Mouse (Mus musculus) limb, embryonic 10.5 days (tissue): ENCODE measurements at regions not wholly inside any gene's neighbourhood (a gene's known extent, or its start where the extent isn't known, plus 50 kb on each side); places are given as distances from the start of the nearest gene placed in this dataset.
A peak's percentile ranks its signal among the peaks of the same experiment; 100 is the strongest.

Experiments
- DNase-seq: peaks from one replicate; pipeline ENCODE4 v3.0.0-alpha.2; 2017; ENCODE audit warnings: low spot score
- H3K27ac ChIP-seq: fragments of 300-500 bp; sonication (generic); 2 replicates; pipeline ENCODE4 v1.5.1; 2016; ENCODE audit warnings: mild to moderate bottlenecking
- H3K27me3 ChIP-seq: fragments of 300-500 bp; sonication (generic); 2 replicates; pipeline ENCODE4 v1.6.1; 2016; ENCODE audit warnings: low read depth, mild to moderate bottlenecking; ENCODE audit not compliant: poor library complexity, severe bottlenecking
- H3K36me3 ChIP-seq: fragments of 300-500 bp; sonication (generic); 2 replicates; pipeline ENCODE4 v1.6.1; 2016; ENCODE audit warnings: mild to moderate bottlenecking, moderate library complexity
- H3K4me1 ChIP-seq: fragments of 300-500 bp; sonication (generic); 2 replicates; pipeline ENCODE4 v1.6.1; 2016
- H3K4me3 ChIP-seq: fragments of 300-500 bp; sonication (generic); 2 replicates; pipeline ENCODE4 v1.5.1; 2016; ENCODE audit warnings: mild to moderate bottlenecking, moderate library complexity
- H3K9me3 ChIP-seq: fragments of 300-500 bp; sonication (generic); replicated peaks from 2 replicates; pipeline ENCODE4 v1.6.1; 2016; ENCODE audit warnings: mild to moderate bottlenecking
- WGBS: fragments of 180-500 bp; shearing (Covaris S2); methylation state at CpG from one replicate; pipeline ENCODE4 v1.1.7; 2016; 5-methylcytosine and 5-hydroxymethylcytosine counted together

GRCm38 (mm10) chr9:100097028-100097427, 221.1 kb upstream of the Sox14 start:
- Histone ChIP-seq H3K9me3 (no peaks in the 10 kb centered on the region), H3K27me3 (no peaks in the 10 kb centered on the region), H3K4me3 (no peak overlapping the region), H3K27ac (no peak overlapping the region), H3K36me3 (no peaks in the 10 kb centered on the region), H3K4me1 (peaks cover 16% of the 10 kb centered on the region)
- WGBS: 65% methylated on average over 2 of the region's 2 CpGs
- no peak for DNase-seq

- Histone ChIP-seq H3K9me3 (no peaks in the 10 kb centered on the region), H3K4me1 (peaks cover 16% of the 10 kb centered on the region), H3K27me3 (no peaks in the 10 kb centered on the region), H3K27ac (peak overlapping the region; percentile 57; the same call in 1 of the 2 replicates), H3K4me3 (no peak overlapping the region), H3K36me3 (no peaks in the 10 kb centered on the region)
- 22% methylated on average over 7 of the region's 7 CpGs for WGBS
- DNase-seq: peak; percentile 42
Measured at GRCm38 (mm10) chr9:100095559-100095959, 219.6 kb upstream of the Sox14 start.

- Histone ChIP-seq H3K9me3 (no peaks in the 10 kb centered on the region), H3K27ac (peak overlapping the region; percentile 57; the same call in 1 of the 2 replicates), H3K4me3 (no peak overlapping the region), H3K4me1 (peaks cover 16% of the 10 kb centered on the region), H3K27me3 (no peaks in the 10 kb centered on the region), H3K36me3 (no peaks in the 10 kb centered on the region)
- DNase-seq: no peak
- 68% methylated on average over 6 of the region's 6 CpGs for WGBS
Measured at GRCm38 (mm10) chr9:100094956-100095558, 219.1 kb upstream of the Sox14 start.

- Histone ChIP-seq H3K9me3 (no peaks in the 10 kb centered on the region), H3K27me3 (no peaks in the 10 kb centered on the region), H3K36me3 (no peaks in the 10 kb centered on the region), H3K4me3 (no peak overlapping the region), H3K27ac (no peak overlapping the region), H3K4me1 (no peaks in the 10 kb centered on the region)
- no peak for DNase-seq
- 87% methylated on average over 5 of the region's 5 CpGs for WGBS
Measured at GRCm38 (mm10) chr9:100071141-100071540, 195.2 kb upstream of the Sox14 start.

GRCm38 (mm10) chr9:100058541-100058940, 182.6 kb upstream of the Sox14 start:
- no peak for DNase-seq
- H3K4me1 ChIP-seq: no peaks in the 10 kb centered on the region
- no peaks in the 10 kb centered on the region for H3K36me3 ChIP-seq
- no peak overlapping the region for H3K27ac ChIP-seq
- no peaks in the 10 kb centered on the region for H3K9me3 ChIP-seq
- H3K27me3 ChIP-seq: no peaks in the 10 kb centered on the region
- 95% methylated on average over 1 of the region's 1 CpGs for WGBS
- no peak overlapping the region for H3K4me3 ChIP-seq

DNA sequence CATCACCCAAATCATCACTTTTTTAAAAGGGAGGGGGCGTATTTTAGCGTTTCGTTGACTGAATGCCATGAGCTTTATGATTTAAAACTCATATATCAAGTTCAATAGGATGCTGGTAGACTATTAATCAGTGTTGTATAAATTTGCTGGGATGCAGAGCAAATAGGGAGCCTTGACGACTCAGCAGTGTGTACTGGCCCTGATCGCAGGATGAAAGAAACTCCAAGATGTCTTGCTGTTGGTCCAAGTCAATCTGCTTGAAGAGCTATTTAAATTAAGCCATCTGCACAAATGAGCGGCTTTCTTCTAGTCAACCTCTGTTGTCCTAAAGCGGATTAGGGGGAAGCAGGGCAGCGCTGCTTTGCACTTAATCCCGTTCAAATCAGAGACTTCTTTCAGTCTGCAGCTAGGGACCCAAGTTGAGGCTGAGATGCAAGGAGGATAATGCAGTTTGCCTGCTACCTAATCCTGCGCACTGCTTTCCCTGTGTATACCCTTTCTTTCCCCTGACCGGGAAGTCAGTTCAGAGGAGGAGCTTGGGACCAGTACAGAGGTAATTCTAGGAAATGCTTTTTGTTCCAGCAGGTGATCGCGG, 170.3 kb upstream of the Sox14 start:
- no peaks in the 10 kb centered on the region for H3K27me3 ChIP-seq
- DNase-seq: no peak
- no peak overlapping the region for H3K27ac ChIP-seq
- WGBS: 61% methylated on average over 13 of the region's 13 CpGs
- H3K4me3 ChIP-seq: no peak overlapping the region
- no peaks in the 10 kb centered on the region for H3K4me1 ChIP-seq
- no peaks in the 10 kb centered on the region for H3K9me3 ChIP-seq
- no peaks in the 10 kb centered on the region for H3K36me3 ChIP-seq

DNA sequence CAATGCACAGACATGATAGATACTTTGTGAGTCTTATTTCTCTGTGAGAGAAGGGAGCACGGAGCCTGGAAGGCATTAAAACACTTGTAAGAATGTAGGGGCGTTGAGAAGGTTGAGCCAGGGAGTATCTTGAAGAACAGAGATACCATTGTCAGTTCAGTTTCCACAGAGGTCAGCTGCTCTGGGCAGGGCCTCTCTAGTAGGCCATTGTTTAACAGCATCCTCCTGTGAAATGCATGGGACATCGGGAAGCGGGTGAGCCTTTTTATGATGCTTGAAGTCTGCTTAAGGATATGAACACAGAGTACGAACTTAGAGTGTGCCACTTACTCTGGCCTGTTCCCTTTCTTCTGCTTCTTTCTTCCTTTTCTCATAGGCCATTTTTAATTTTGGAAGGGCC, 169.7 kb upstream of the Sox14 start:
- Histone ChIP-seq H3K4me3 (no peak overlapping the region), H3K27ac (no peak overlapping the region), H3K4me1 (no peaks in the 10 kb centered on the region), H3K27me3 (no peaks in the 10 kb centered on the region), H3K36me3 (no peaks in the 10 kb centered on the region), H3K9me3 (no peaks in the 10 kb centered on the region)
- WGBS: 83% methylated on average over 5 of the region's 5 CpGs
- DNase-seq: no peak

DNA sequence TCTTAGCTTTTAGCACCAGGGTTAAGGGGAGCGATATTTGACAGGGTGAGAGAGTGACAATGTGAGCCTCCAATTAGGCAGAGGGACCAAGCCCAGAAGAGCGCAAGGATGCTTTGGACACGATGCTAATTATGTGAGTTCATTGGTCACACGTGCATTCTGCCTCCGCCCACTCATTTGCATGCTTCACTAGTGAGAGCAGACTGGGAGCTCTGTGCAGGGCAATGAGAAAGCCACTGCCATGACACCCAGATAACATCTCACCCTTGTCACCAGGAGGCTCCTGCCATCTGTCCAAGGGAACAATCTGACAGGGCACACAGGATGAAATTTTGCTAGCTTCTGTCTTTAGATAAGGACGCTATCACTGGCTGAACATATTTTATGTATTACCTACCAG, 165.8 kb upstream of the Sox14 start:
- H3K27ac ChIP-seq: no peak overlapping the region

DNA sequence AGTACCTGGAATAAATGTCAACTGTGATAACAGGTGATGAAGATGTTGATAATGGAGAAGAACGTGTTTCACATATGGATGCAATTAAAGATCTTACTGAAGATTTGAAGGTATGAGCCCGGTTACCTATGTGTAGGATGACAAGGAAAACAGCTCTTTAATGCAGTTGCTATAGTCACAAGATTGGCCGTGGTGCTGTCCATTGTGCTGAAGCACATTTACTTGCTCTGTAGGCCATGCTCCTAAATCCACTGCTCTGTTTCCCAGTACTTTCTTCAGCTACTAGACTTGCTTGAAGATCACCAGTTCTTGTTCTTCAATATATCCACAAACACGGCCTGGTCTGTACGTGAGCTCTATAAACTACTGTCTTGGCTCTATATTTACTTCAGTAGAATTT, 147.7 kb upstream of the Sox14 start:
- Histone ChIP-seq H3K27ac (no peak overlapping the region), H3K4me3 (no peak overlapping the region), H3K9me3 (no peaks in the 10 kb centered on the region), H3K27me3 (no peaks in the 10 kb centered on the region), H3K36me3 (no peaks in the 10 kb centered on the region), H3K4me1 (no peaks in the 10 kb centered on the region)
- peak; percentile 67 for DNase-seq
- 59% methylated on average over 5 of the region's 5 CpGs for WGBS

More for the DNA sequence above, 165.8 kb upstream of the Sox14 start:
- WGBS: 66% methylated on average over 6 of the region's 6 CpGs
- Histone ChIP-seq H3K9me3 (no peaks in the 10 kb centered on the region), H3K27me3 (no peaks in the 10 kb centered on the region), H3K4me1 (no peaks in the 10 kb centered on the region), H3K36me3 (no peaks in the 10 kb centered on the region), H3K4me3 (no peak overlapping the region)
- no peak for DNase-seq

DNA sequence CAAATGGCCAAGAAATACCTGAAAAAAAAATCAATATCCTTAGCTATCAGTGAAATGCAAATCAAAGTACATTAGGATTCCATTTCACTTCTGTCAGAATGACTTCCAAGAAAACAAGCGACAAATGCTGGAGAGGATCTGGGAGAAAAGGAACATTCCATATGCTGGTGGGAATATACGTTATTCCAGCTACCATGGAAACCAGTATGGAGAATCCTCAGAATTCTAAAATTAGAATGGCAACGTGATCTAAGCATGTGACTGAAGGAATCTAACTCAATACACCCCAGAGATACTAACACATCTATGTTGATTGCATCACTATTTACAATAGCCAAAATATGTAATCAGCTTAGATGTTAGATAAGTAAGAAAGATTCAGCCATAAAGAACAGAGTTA, 146.1 kb upstream of the Sox14 start:
- Histone ChIP-seq H3K27me3 (no peaks in the 10 kb centered on the region), H3K4me3 (no peak overlapping the region)

DNA sequence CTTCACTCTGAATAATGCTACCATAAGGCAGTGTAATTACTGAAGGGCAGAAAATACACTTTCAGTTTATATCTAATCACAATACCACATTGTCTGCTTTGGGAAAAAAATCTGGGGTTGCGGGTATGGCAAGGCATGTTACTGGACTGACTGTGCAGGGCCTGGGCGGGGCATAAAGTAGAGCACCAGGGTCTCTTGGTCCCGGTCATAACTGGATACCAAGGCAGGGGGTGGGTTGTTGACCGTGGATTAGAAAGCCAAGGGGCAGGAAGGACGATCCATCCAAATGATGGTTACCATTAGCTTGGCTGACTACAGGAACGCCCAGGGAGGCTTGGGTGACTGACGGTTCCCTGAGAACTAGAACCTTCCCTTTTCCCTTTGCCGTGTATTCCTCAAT, 119.2 kb upstream of the Sox14 start:
- Histone ChIP-seq H3K9me3 (no peaks in the 10 kb centered on the region), H3K4me3 (no peak overlapping the region), H3K36me3 (no peaks in the 10 kb centered on the region), H3K27ac (no peak overlapping the region), H3K27me3 (peaks cover 32% of the 10 kb centered on the region), H3K4me1 (peaks cover 13% of the 10 kb centered on the region)
- DNase-seq: peak; percentile 32
- 35% methylated on average over 8 of the region's 8 CpGs for WGBS

More for the DNA sequence above, 146.1 kb upstream of the Sox14 start:
- Histone ChIP-seq H3K9me3 (no peaks in the 10 kb centered on the region), H3K4me1 (no peaks in the 10 kb centered on the region), H3K27ac (no peak overlapping the region), H3K36me3 (no peaks in the 10 kb centered on the region)
- DNase-seq: no peak
- 83% methylated on average over 3 of the region's 3 CpGs for WGBS

GRCm38 (mm10) chr9:99994285-99995144, 118.5 kb upstream of the Sox14 start:
- peak; percentile 47 for DNase-seq
- Histone ChIP-seq H3K9me3 (no peaks in the 10 kb centered on the region), H3K4me3 (peak overlapping the region; percentile 47), H3K4me1 (peaks cover 13% of the 10 kb centered on the region), H3K36me3 (no peaks in the 10 kb centered on the region), H3K27me3 (peaks cover 32% of the 10 kb centered on the region), H3K27ac (peak overlapping the region; percentile 66)
- WGBS: 2% methylated on average over 30 of the region's 30 CpGs

DNA sequence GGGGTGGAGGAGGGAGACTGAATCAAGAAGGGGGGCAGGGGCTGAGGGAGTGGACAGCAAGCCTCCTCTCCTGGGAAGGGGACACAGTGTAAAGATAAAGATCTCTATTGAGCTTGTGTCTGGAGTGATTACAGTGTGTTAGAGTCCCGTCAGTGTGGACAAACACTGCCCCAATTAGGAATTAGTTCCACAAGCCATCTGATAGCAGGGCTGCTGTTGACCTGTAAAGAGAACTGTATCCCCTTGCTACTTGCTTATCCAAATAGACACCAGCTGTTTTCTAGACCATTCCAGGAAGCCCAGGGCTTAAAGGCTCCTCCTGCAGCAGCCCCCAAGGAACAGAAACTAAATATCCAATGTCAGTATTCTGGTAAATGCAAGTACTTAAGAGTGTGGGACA, 111.4 kb upstream of the Sox14 start:
- Histone ChIP-seq H3K4me3 (no peak overlapping the region), H3K36me3 (no peaks in the 10 kb centered on the region), H3K9me3 (no peaks in the 10 kb centered on the region), H3K27ac (no peak overlapping the region), H3K27me3 (no peaks in the 10 kb centered on the region), H3K4me1 (no peaks in the 10 kb centered on the region)
- 18% methylated on average over 1 of the region's 1 CpGs for WGBS
- DNase-seq: no peak
